Mouse (Mus musculus) intestine, embryonic 16.5 days (tissue): Measurements from ENCODE around the gene Slc22a1. TPM values are rescaled to one million over a fixed set of nuclear protein-coding genes. Genes with fewer than 3 reads are reported as not detected.

ENCODE experiments used
- ATAC-seq: fragments of 200-750 bp; cut with Nextera tagmentation; 2 replicates; pipeline ENCODE4 v1.8.0; 2017; ENCODE audit warnings: moderate TSS enrichment, moderate library complexity
- H3K27ac ChIP-seq: fragments of 300-500 bp; sonication (generic); 2 replicates; pipeline ENCODE4 v1.5.1; 2014; ENCODE audit warnings: mild to moderate bottlenecking, low read length
- H3K27me3 ChIP-seq: fragments of 300-500 bp; sonication (generic); replicated peaks from 2 replicates; pipeline ENCODE4 v1.6.1; 2014; ENCODE audit warnings: low read length, control low read depth, mixed read lengths; ENCODE audit not compliant: control insufficient read depth, insufficient read depth
- H3K36me3 ChIP-seq: fragments of 300-500 bp; sonication (generic); 2 replicates; pipeline ENCODE4 v1.6.1; 2014; ENCODE audit warnings: low read length, control low read depth; ENCODE audit not compliant: control insufficient read depth, insufficient read depth
- H3K4me1 ChIP-seq: fragments of 300-500 bp; sonication (generic); 2 replicates; pipeline ENCODE4 v1.6.1; 2014; ENCODE audit warnings: low read length, control low read depth, mixed read lengths; ENCODE audit not compliant: control insufficient read depth, insufficient read depth
- H3K4me2 ChIP-seq: fragments of 300-500 bp; sonication (generic); 2 replicates; pipeline ENCODE4 v1.6.1; 2014; ENCODE audit warnings: low read depth, low read length, control low read depth
- H3K4me3 ChIP-seq: fragments of 300-500 bp; sonication (generic); 2 replicates; pipeline ENCODE4 v1.5.1; 2014; ENCODE audit warnings: mild to moderate bottlenecking, low read length
- H3K9ac ChIP-seq: fragments of 300-500 bp; sonication (generic); 2 replicates; pipeline ENCODE4 v1.6.1; 2014; ENCODE audit warnings: low read depth, low read length
- H3K9me3 ChIP-seq: fragments of 300-500 bp; sonication (generic); 2 replicates; pipeline ENCODE4 v1.6.1; 2016; ENCODE audit warnings: low read length, control low read depth; ENCODE audit not compliant: control insufficient read depth
- WGBS: fragments of 180-500 bp; shearing (Covaris S2); extraction: QIAGEN DNeasy Blood & Tissue Kit; methylation state at CpG from one replicate; pipeline ENCODE4 v1.1.7; 2014; 5-methylcytosine and 5-hydroxymethylcytosine counted together
- polyA plus RNA-seq: library from polyadenylated mRNA; unstranded; fragments of >200 nt; fragmentation: Nextera tagmentation; extraction: Ambion mirVana; gene quantifications from 2 replicates; pipeline ENCODE4 v1.2.1, GENCODE M21; 2015

Gene Slc22a1
- polyA plus RNA-seq, 1 experiment from 2014 or later, result 0.32 TPM

GRCm38 (mm10) chr17:12655826-12656225 is 19.8 kb downstream of the Slc22a1 start:
- Histone ChIP-seq H3K36me3 (no peaks in the 10 kb centered on the region), H3K27me3 (no peaks in the 10 kb centered on the region), H3K4me2 (no peak overlapping the region), H3K4me3 (no peak overlapping the region), H3K27ac (no peak overlapping the region), H3K9me3 (no peaks in the 10 kb centered on the region), H3K9ac (no peak overlapping the region), H3K4me1 (no peaks in the 10 kb centered on the region)
- ATAC-seq, result no peak
- 63% methylated on average over 7 of the region's 7 CpGs for WGBS

GRCm38 (mm10) chr17:12654061-12654460 is 21.6 kb downstream of the Slc22a1 start:
- no peaks in the 10 kb centered on the region for H3K9me3 ChIP-seq
- WGBS, result 83% methylated on average over 3 of the region's 3 CpGs
- H3K36me3 ChIP-seq, result no peaks in the 10 kb centered on the region
- no peak overlapping the region for H3K4me3 ChIP-seq
- no peaks in the 10 kb centered on the region for H3K27me3 ChIP-seq
- no peaks in the 10 kb centered on the region for H3K4me1 ChIP-seq
- no peak overlapping the region for H3K4me2 ChIP-seq
- H3K9ac ChIP-seq, result no peak overlapping the region
- no peak for ATAC-seq
- no peak overlapping the region for H3K27ac ChIP-seq

- Histone ChIP-seq H3K9me3 (no peaks in the 10 kb centered on the region), H3K27me3 (no peaks in the 10 kb centered on the region), H3K4me1 (no peaks in the 10 kb centered on the region), H3K4me3 (no peak overlapping the region), H3K27ac (no peak overlapping the region), H3K9ac (no peak overlapping the region), H3K36me3 (no peaks in the 10 kb centered on the region), H3K4me2 (no peak overlapping the region)
- 90% methylated on average over 11 of the region's 11 CpGs for WGBS
- no peak for ATAC-seq
These were observed 23.0 kb downstream of the Slc22a1 start for GRCm38 (mm10) chr17:12652604-12653003.

- ATAC-seq, result no peak
- Histone ChIP-seq H3K4me3 (no peak overlapping the region), H3K9ac (no peak overlapping the region), H3K4me1 (no peaks in the 10 kb centered on the region), H3K27ac (no peak overlapping the region), H3K4me2 (no peak overlapping the region), H3K36me3 (no peaks in the 10 kb centered on the region), H3K9me3 (no peaks in the 10 kb centered on the region), H3K27me3 (no peaks in the 10 kb centered on the region)
- WGBS, result 84% methylated on average over 5 of the region's 5 CpGs
These were observed 30.2 kb downstream of the Slc22a1 start for GRCm38 (mm10) chr17:12645461-12645860.

GRCm38 (mm10) chr17:12641087-12641486 is 34.5 kb downstream of the Slc22a1 start:
- Histone ChIP-seq H3K36me3 (no peaks in the 10 kb centered on the region), H3K27ac (no peak overlapping the region), H3K27me3 (no peaks in the 10 kb centered on the region), H3K4me1 (no peaks in the 10 kb centered on the region), H3K4me3 (no peak overlapping the region), H3K9me3 (peaks cover 3% of the 10 kb centered on the region; the same call in 1 of the 2 replicates), H3K9ac (no peak overlapping the region), H3K4me2 (no peak overlapping the region)
- ATAC-seq, result no peak
- 74% methylated on average over 4 of the region's 4 CpGs for WGBS

GRCm38 (mm10) chr17:12639585-12639984 is 36.0 kb downstream of the Slc22a1 start:
- Histone ChIP-seq H3K4me1 (no peaks in the 10 kb centered on the region), H3K36me3 (no peaks in the 10 kb centered on the region), H3K27me3 (no peaks in the 10 kb centered on the region), H3K27ac (no peak overlapping the region), H3K9me3 (peaks cover 3% of the 10 kb centered on the region; the same call in 1 of the 2 replicates), H3K4me2 (no peak overlapping the region), H3K9ac (no peak overlapping the region), H3K4me3 (no peak overlapping the region)
- ATAC-seq, result no peak
- WGBS, result 96% methylated on average over 3 of the region's 3 CpGs

- 48% methylated on average over 4 of the region's 4 CpGs for WGBS
- no peak overlapping the region for H3K27ac ChIP-seq
- no peak overlapping the region for H3K4me2 ChIP-seq
- ATAC-seq, result no peak
- H3K9ac ChIP-seq, result no peak overlapping the region
- no peaks in the 10 kb centered on the region for H3K4me1 ChIP-seq
- H3K27me3 ChIP-seq, result no peaks in the 10 kb centered on the region
- H3K4me3 ChIP-seq, result no peak overlapping the region
- no peaks in the 10 kb centered on the region for H3K36me3 ChIP-seq
- peaks cover 3% of the 10 kb centered on the region; the same call in 1 of the 2 replicates for H3K9me3 ChIP-seq
These were observed 40.8 kb downstream of the Slc22a1 start for GRCm38 (mm10) chr17:12634814-12635213.

GRCm38 (mm10) chr17:12631771-12632600 is 43.6 kb downstream of the Slc22a1 start:
- Histone ChIP-seq H3K27me3 (no peaks in the 10 kb centered on the region), H3K27ac (no peak overlapping the region), H3K4me2 (no peak overlapping the region), H3K36me3 (no peaks in the 10 kb centered on the region), H3K4me3 (no peak overlapping the region), H3K4me1 (no peaks in the 10 kb centered on the region), H3K9ac (no peak overlapping the region), H3K9me3 (no peaks in the 10 kb centered on the region)
- 44% methylated on average over 7 of the region's 7 CpGs for WGBS
- peak; percentile 40; the same call in 1 of the 2 replicates for ATAC-seq

GRCm38 (mm10) chr17:12630976-12631730 is 44.5 kb downstream of the Slc22a1 start:
- ATAC-seq, result no peak
- Histone ChIP-seq H3K4me2 (no peak overlapping the region), H3K27me3 (no peaks in the 10 kb centered on the region), H3K4me3 (no peak overlapping the region), H3K4me1 (no peaks in the 10 kb centered on the region), H3K9me3 (no peaks in the 10 kb centered on the region; the same call in 1 of the 2 replicates), H3K36me3 (no peaks in the 10 kb centered on the region), H3K9ac (no peak overlapping the region), H3K27ac (no peak overlapping the region)
- 44% methylated on average over 6 of the region's 6 CpGs for WGBS
